9 mouse cellular contexts compared by ENCODE assay signal in the genomic region with DNA sequence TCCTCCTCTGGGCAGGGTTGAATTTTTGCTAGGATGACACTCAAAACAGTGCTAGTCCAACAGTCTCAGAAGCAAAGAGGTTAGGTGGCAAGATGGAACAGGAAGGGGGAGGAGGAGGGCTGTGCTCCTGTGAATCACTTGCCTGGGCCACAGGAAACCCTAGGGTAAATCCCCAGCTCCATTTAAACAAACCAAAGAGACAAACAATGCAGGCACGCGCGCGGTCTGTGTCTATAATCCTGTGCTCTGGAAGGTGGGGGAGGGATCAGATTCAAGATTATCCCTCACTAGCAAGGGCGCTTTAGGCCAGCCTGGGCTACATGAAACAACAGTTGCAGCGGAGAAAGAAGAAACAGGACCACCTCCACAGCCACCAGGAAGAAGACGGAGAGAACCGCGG. TPM values are rescaled to one million over a fixed set of nuclear protein-coding genes. Genes with fewer than 3 reads are reported as not detected.
DNase-seq lines count a peak whose midpoint lies in the region; ATAC-seq and TF ChIP-seq lines count a peak whose summit lies in the region.
"Had no signal": no experiment of that assay in that cellular context is flagged by ENCODE, and none has a peak within 500 bp of the region (broad histone marks: within the 10 kb centered on the region; RNA-seq: fewer than 3 reads in every experiment).

No protein-coding gene starts in this region.

- H3K27ac ChIP-seq in liver, adult 2 months (replicated peaks; ENCODE audit: insufficient read depth, low read depth, low read length) = peak overlapping the region; percentile 56
- H3K27ac ChIP-seq in ES-Bruce4 (ENCODE audit: insufficient read depth, low read length) = no peak overlapping the region
- H3K27ac ChIP-seq in embryonic facial prominence, embryonic 11.5 days (replicated peaks; ENCODE audit: low read depth, low read length) = no peak overlapping the region
- H3K27ac ChIP-seq in thymus, adult 2 months (ENCODE audit: control insufficient read depth, insufficient read depth, low read length) = peak overlapping the region; percentile 89
- H3K27ac ChIP-seq: midbrain, embryonic 12.5 days had no signal

- peaks cover 17% of the 10 kb centered on the region for H3K9me3 ChIP-seq in ES-Bruce4 (replicated peaks; ENCODE audit: control insufficient read depth, insufficient read depth, low read length, poor library complexity, severe bottlenecking)
- H3K9me3 ChIP-seq in embryonic facial prominence, embryonic 11.5 days (replicated peaks; ENCODE audit: control insufficient read depth, low read length) = no peaks in the 10 kb centered on the region

- H3K4me1 ChIP-seq in liver, adult 2 months (ENCODE audit: control insufficient read depth, insufficient read depth, low read length) = peaks cover 20% of the 10 kb centered on the region
- peaks cover 5% of the 10 kb centered on the region for H3K4me1 ChIP-seq in ES-Bruce4 (ENCODE audit: control insufficient read depth, insufficient read depth, low read length)
- no peaks in the 10 kb centered on the region for H3K4me1 ChIP-seq in embryonic facial prominence, embryonic 11.5 days (ENCODE audit: control insufficient read depth, insufficient read depth, low read length)
- H3K4me1 ChIP-seq in thymus, adult 2 months (replicated peaks; ENCODE audit: control insufficient read depth, insufficient read depth, low read length) = peaks cover 27% of the 10 kb centered on the region

- H3K79me2 ChIP-seq in liver, adult 2 months (ENCODE audit: control insufficient read depth, insufficient read depth, low read length) = no peaks in the 10 kb centered on the region

- no peak overlapping the region for H3K4me3 ChIP-seq in liver, adult 2 months (ENCODE audit: insufficient read depth, low read depth, low read length)
- peak overlapping the region; percentile 9; the same call in 1 of the 2 replicates for H3K4me3 ChIP-seq in ES-Bruce4 (ENCODE audit: low read depth, low read length)
- no peak overlapping the region for H3K4me3 ChIP-seq in embryonic facial prominence, embryonic 11.5 days (ENCODE audit: low read depth, low read length)
- H3K4me3 ChIP-seq in thymus, adult 2 months (ENCODE audit: control insufficient read depth, insufficient read depth, low read length) = peak overlapping the region; percentile 50
- H3K4me3 ChIP-seq: midbrain, embryonic 12.5 days had no signal

- TF ChIP-seq POLR2A in liver, adult 2 months (IDR thresholded peaks at IDR 0.05; ENCODE audit: extremely low read depth, insufficient read depth, low read length) = no peak
- no peak for TF ChIP-seq POLR2A in ES-Bruce4 (IDR thresholded peaks at IDR 0.05; ENCODE audit: insufficient read depth, low read length)
- no peak; the same call in 1 of the 2 replicates for TF ChIP-seq POLR2A in thymus, adult 2 months (IDR thresholded peaks at IDR 0.05; ENCODE audit: control insufficient read depth, extremely low read depth, insufficient read depth, low read length, poor library complexity)

- TF ChIP-seq EP300 in ES-Bruce4 (IDR thresholded peaks at IDR 0.05; ENCODE audit: insufficient read depth, low read depth, low read length) = no peak

- peak overlapping the region; percentile 9; the same call in 1 of the 2 replicates for H3K9ac ChIP-seq in liver, adult 2 months (ENCODE audit: low read depth, low read length)
- H3K9ac ChIP-seq in ES-Bruce4 (ENCODE audit: low read depth, poor library complexity, severe bottlenecking) = peak overlapping the region; percentile 7
- H3K9ac ChIP-seq in embryonic facial prominence, embryonic 11.5 days (replicated peaks; ENCODE audit: low read length) = no peak overlapping the region
- H3K9ac ChIP-seq: midbrain, embryonic 12.5 days had no signal

- no peak for ATAC-seq in embryonic facial prominence, embryonic 11.5 days (replicated peaks; ENCODE audit: insufficient number of reproducible peaks, low FRiP score, low TSS enrichment, low read depth)

- DNase-seq in liver, adult 2 months (ENCODE audit: extremely low read depth, low read depth, low spot score) = no peak
- DNase-seq in liver = no peak
- peak; percentile 11 for DNase-seq in embryonic facial prominence, embryonic 11.5 days (ENCODE audit: low spot score)
- DNase-seq in thymus, adult 2 months = peak; percentile 58
- no peak for DNase-seq in retina, embryonic 14.5 days (ENCODE audit: low spot score)
- no peak for DNase-seq in urinary bladder, postnatal 25 days (ENCODE audit: low spot score)

- no peaks in the 10 kb centered on the region for H3K36me3 ChIP-seq in liver, adult 2 months (ENCODE audit: control insufficient read depth, insufficient read depth, low read length)
- H3K36me3 ChIP-seq in ES-Bruce4 (ENCODE audit: control insufficient read depth, insufficient read depth, low read length, poor library complexity, severe bottlenecking) = no peaks in the 10 kb centered on the region
- H3K36me3 ChIP-seq in embryonic facial prominence, embryonic 11.5 days (replicated peaks; ENCODE audit: control insufficient read depth, insufficient read depth, low read depth, low read length) = no peaks in the 10 kb centered on the region
- H3K36me3 ChIP-seq in thymus, adult 2 months (ENCODE audit: control insufficient read depth, insufficient read depth, low read length) = no peaks in the 10 kb centered on the region
- H3K36me3 ChIP-seq: midbrain, embryonic 12.5 days had no signal

- TF ChIP-seq CTCF in liver, adult 2 months (IDR thresholded peaks at IDR 0.05; ENCODE audit: low read depth, low read length) = no peak
- no peak for TF ChIP-seq CTCF in ES-Bruce4 (IDR thresholded peaks at IDR 0.05; ENCODE audit: low read depth, low read length)
- no peak for TF ChIP-seq CTCF in thymus, adult 2 months (IDR thresholded peaks at IDR 0.05; ENCODE audit: borderline replicate concordance, control insufficient read depth, extremely low read depth, insufficient read depth, low read length, poor library complexity)

- no peaks in the 10 kb centered on the region for H3K27me3 ChIP-seq in liver, adult 2 months (ENCODE audit: control insufficient read depth, insufficient read depth, low read length)
- no peaks in the 10 kb centered on the region for H3K27me3 ChIP-seq in ES-Bruce4 (ENCODE audit: control insufficient read depth, insufficient read depth, low read length, poor library complexity, severe bottlenecking)
- H3K27me3 ChIP-seq in embryonic facial prominence, embryonic 11.5 days (ENCODE audit: control insufficient read depth, insufficient read depth, low read length) = no peaks in the 10 kb centered on the region
- no peaks in the 10 kb centered on the region for H3K27me3 ChIP-seq in thymus, adult 2 months (ENCODE audit: control insufficient read depth, insufficient read depth, low read length)
- H3K27me3 ChIP-seq: midbrain, embryonic 12.5 days had no signal

- H3K4me2 ChIP-seq in embryonic facial prominence, embryonic 11.5 days (ENCODE audit: low read depth, low read length) = no peak overlapping the region
- H3K4me2 ChIP-seq: midbrain, embryonic 12.5 days had no signal

- 51% methylated on average over 9 of the region's 9 CpGs for WGBS in liver, adult 2 months
- WGBS in embryonic facial prominence, embryonic 11.5 days = 50% methylated on average over 9 of the region's 9 CpGs
- 14% methylated on average over 9 of the region's 9 CpGs for WGBS in thymus, adult 2 months

RNA-seq across cellular contexts. Expression of a gene that starts 42.5 kb away (rescaled TPM):
- total RNA-seq in liver, adult 2 months (2014; rRNA removed) = 14.8 and 14.9 TPM in 2 replicates
- polyA plus RNA-seq in liver, adult 2 months (2012; rRNA removed) = 5.1 and 5.2 TPM in 2 replicates
- polyA plus RNA-seq in ES-Bruce4 (2011; ENCODE audit: insufficient read depth, insufficient read length, low read depth, missing spikeins) = 110 and 114 TPM in 2 replicates
- 41.1 and 43.5 TPM in 2 replicates for polyA plus RNA-seq in embryonic facial prominence, embryonic 11.5 days (2014; fragmentation: Nextera tagmentation; extraction: Ambion mirVana)
- 65.1 and 79.5 TPM in 2 replicates for polyA plus RNA-seq in thymus, adult 2 months (2012; rRNA removed)

RNA-seq across cellular contexts. Expression of a gene that starts 48.1 kb away (rescaled TPM):
- not detected in 2 replicates for total RNA-seq in liver, adult 2 months (2014; rRNA removed)
- polyA plus RNA-seq in liver, adult 2 months (2012; rRNA removed) = 0.07 TPM in 1 of 2 replicates, not detected in the other
- 0.36 TPM in 1 of 2 replicates, not detected in the other for polyA plus RNA-seq in ES-Bruce4 (2011; ENCODE audit: insufficient read depth, insufficient read length, low read depth, missing spikeins)
- 0.24 TPM in 1 of 2 replicates, not detected in the other for polyA plus RNA-seq in embryonic facial prominence, embryonic 11.5 days (2014; fragmentation: Nextera tagmentation; extraction: Ambion mirVana)
- 0.12 and 0.14 TPM in 2 replicates for polyA plus RNA-seq in thymus, adult 2 months (2012; rRNA removed)
- total RNA-seq: gastrocnemius, postnatal 4 days had no signal
- polyA plus RNA-seq: midbrain, embryonic 12.5 days had no signal

Comparison
In these comparisons a context has a peak if more than half of its experiments do, and no peak if none do; other contexts are left out.
1. DNase-seq: peak in embryonic facial prominence, embryonic 11.5 days (single experiment) and thymus, adult 2 months (single experiment); none in liver, adult 2 months (single experiment), liver (single experiment), retina, embryonic 14.5 days (single experiment) and urinary bladder, postnatal 25 days (single experiment).
2. H3K27ac ChIP-seq: peak in liver, adult 2 months (single experiment) and thymus, adult 2 months (single experiment); none in ES-Bruce4 (single experiment) and embryonic facial prominence, embryonic 11.5 days (single experiment).
3. H3K4me3 ChIP-seq: peak in ES-Bruce4 (single experiment) and thymus, adult 2 months (single experiment); none in liver, adult 2 months (single experiment) and embryonic facial prominence, embryonic 11.5 days (single experiment).